Mouse (Mus musculus) limb, embryonic 10.5 days (tissue): ENCODE results near the gene Atp1a1. TPM values are rescaled to one million over a fixed set of nuclear protein-coding genes. Genes with fewer than 3 reads are reported as not detected.

Experiments used
- DNase-seq: peaks from one replicate; pipeline ENCODE4 v3.0.0-alpha.2; 2017; ENCODE audit warnings: low spot score
- H3K27ac ChIP-seq: fragments of 300-500 bp; sonication (generic); 2 replicates; pipeline ENCODE4 v1.5.1; 2016; ENCODE audit warnings: mild to moderate bottlenecking
- H3K27me3 ChIP-seq: fragments of 300-500 bp; sonication (generic); 2 replicates; pipeline ENCODE4 v1.6.1; 2016; ENCODE audit warnings: low read depth, mild to moderate bottlenecking; ENCODE audit not compliant: poor library complexity, severe bottlenecking
- H3K36me3 ChIP-seq: fragments of 300-500 bp; sonication (generic); 2 replicates; pipeline ENCODE4 v1.6.1; 2016; ENCODE audit warnings: mild to moderate bottlenecking, moderate library complexity
- H3K4me1 ChIP-seq: fragments of 300-500 bp; sonication (generic); 2 replicates; pipeline ENCODE4 v1.6.1; 2016
- H3K4me3 ChIP-seq: fragments of 300-500 bp; sonication (generic); 2 replicates; pipeline ENCODE4 v1.5.1; 2016; ENCODE audit warnings: mild to moderate bottlenecking, moderate library complexity
- H3K9me3 ChIP-seq: fragments of 300-500 bp; sonication (generic); replicated peaks from 2 replicates; pipeline ENCODE4 v1.6.1; 2016; ENCODE audit warnings: mild to moderate bottlenecking
- WGBS: fragments of 180-500 bp; shearing (Covaris S2); methylation state at CpG from one replicate; pipeline ENCODE4 v1.1.7; 2016; 5-methylcytosine and 5-hydroxymethylcytosine counted together
- polyA plus RNA-seq: library from polyadenylated mRNA; unstranded; fragments of >200 nt; fragmentation: Nextera tagmentation; extraction: Ambion mirVana; gene quantifications from 2 replicates; pipeline ENCODE4 v1.2.1, GENCODE M21; 2016

Gene Atp1a1
- polyA plus RNA-seq, 1 experiment from 2014 or later: 47.7 TPM

GRCm38 (mm10) chr3:101597317-101598096 is 7.0 kb downstream of the Atp1a1 start:
- Histone ChIP-seq H3K4me1 (peaks cover 78% of the 10 kb centered on the region), H3K27me3 (no peaks in the 10 kb centered on the region), H3K27ac (no peak overlapping the region), H3K9me3 (no peaks in the 10 kb centered on the region), H3K4me3 (no peak overlapping the region), H3K36me3 (peaks cover 38% of the 10 kb centered on the region)
- 51% methylated on average over 10 of the region's 10 CpGs for WGBS
- DNase-seq: no peak

- Histone ChIP-seq H3K4me3 (no peak overlapping the region), H3K27me3 (no peaks in the 10 kb centered on the region), H3K27ac (no peak overlapping the region), H3K9me3 (no peaks in the 10 kb centered on the region), H3K36me3 (peaks cover 46% of the 10 kb centered on the region), H3K4me1 (peaks cover 75% of the 10 kb centered on the region)
- DNase-seq: no peak
- 83% methylated on average over 8 of the region's 8 CpGs for WGBS
Measured at GRCm38 (mm10) chr3:101596686-101597085, 7.8 kb downstream of the Atp1a1 start.

DNA sequence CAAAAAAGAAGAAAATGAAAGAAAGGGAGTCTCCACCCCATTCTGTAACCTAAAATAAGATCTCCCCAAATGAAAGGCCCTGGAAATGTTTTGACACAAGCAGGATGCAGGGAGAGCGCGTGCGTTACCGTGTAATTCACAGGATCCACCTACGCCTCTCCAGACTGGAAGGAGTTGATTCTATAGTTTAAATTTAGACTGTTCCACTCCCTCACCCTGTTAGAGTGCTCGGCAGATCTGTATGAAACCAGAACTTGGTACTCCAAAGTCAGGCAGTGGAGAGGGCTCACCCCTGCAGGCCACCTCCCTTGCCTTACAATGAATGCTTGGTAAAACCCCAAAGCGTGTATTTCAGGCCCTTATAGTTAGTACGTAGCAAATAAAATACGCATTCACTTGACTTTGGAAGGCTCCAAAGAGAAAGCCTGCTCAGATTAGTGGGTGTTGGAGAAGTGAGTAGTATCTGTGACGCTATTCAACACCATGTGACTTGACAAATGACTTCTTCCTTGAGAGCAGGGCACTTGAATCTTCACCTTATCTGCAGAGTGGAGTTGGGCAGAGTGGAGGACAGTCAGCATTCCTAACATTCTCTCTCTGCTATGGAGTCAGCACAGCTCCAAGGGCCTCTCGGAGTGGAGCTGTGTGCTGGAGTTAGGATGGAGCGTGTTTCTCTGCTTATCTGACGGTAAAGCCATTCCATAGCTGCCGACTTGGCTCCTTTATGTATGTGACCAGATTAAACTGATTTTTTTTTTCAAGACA is 8.4 kb downstream of the Atp1a1 start:
- WGBS: 79% methylated on average over 14 of the region's 14 CpGs
- Histone ChIP-seq H3K36me3 (peaks cover 53% of the 10 kb centered on the region), H3K9me3 (no peaks in the 10 kb centered on the region), H3K4me1 (peaks cover 69% of the 10 kb centered on the region), H3K27me3 (no peaks in the 10 kb centered on the region), H3K4me3 (no peak overlapping the region), H3K27ac (no peak overlapping the region)
- DNase-seq: no peak

- no peak overlapping the region for H3K4me3 ChIP-seq
- no peak overlapping the region for H3K27ac ChIP-seq
- H3K36me3 ChIP-seq: peaks cover 63% of the 10 kb centered on the region
- H3K4me1 ChIP-seq: peaks cover 58% of the 10 kb centered on the region
- no peaks in the 10 kb centered on the region for H3K9me3 ChIP-seq
- 72% methylated on average over 5 of the region's 5 CpGs for WGBS
- no peaks in the 10 kb centered on the region for H3K27me3 ChIP-seq
- DNase-seq: no peak
Measured at GRCm38 (mm10) chr3:101594982-101595381, 9.5 kb downstream of the Atp1a1 start.

DNA sequence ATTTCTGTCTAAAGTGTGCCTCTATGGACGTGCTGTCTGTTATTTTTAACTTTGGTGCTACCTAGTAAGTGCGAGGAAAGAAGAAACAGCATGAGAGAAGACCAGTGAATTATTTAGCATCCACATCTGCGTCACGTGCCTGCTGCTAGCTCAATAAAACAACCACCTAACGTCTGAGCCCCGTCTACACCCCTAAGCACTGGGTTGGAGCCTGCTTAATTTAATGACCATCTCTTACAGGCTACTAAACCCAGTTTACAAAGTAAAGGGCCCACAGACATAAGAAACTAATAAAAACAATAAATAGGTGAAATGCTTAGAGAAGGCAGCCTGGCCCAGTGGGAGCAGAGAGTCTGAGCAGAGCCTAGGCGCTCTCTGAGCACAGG is 11.2 kb downstream of the Atp1a1 start:
- Histone ChIP-seq H3K27ac (no peak overlapping the region), H3K36me3 (peaks cover 78% of the 10 kb centered on the region), H3K4me1 (peaks cover 41% of the 10 kb centered on the region), H3K27me3 (no peaks in the 10 kb centered on the region), H3K4me3 (no peak overlapping the region), H3K9me3 (no peaks in the 10 kb centered on the region)
- DNase-seq: no peak
- 80% methylated on average over 7 of the region's 7 CpGs for WGBS

DNA sequence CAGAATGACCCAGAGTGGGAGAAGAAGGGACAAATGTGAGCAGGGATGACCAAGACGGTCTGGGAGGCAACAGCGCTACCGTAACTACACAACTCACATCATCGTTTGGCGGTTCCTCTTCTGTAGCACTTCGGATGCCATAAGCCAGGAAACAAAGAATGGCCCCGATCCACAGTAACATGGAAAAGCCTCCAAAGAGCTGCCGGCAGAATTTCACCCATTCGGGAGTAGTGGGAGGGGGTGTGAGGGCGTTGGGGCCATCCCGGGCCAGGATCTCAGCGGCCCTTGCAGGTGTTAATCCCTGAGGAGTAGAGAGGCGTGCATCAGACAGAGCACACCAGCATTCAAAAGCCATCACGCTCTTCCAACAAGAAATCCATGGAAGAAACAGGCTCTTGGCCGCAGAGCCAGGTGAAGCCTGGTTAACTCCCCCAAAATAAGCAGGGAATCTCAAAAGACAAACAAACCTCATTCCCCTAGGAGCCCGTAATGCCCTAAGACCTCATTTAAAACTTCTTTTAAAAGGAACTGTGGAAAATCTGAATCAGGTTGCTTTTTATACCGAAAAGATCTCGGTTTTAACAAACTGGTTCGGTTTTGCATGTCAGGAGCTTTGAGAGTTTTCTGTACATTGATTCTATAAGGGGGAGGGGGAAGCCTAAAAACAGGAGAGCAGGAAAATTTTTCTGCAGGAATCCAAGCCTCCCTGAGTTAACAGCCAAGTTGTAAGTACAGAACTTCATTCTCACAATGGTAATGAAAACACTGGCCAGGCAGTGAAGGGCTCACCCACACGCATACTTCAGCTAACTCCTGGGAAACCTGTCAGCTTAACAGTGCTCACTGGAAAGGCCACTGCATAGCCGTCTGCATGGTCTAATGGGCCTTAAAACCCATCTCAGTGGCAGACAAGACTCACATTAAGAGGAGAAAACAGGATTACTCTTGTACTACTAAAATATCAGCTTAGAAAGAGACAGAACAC is 11.9 kb downstream of the Atp1a1 start:
- H3K4me1 ChIP-seq: peaks cover 34% of the 10 kb centered on the region; the same call in 1 of the 2 replicates
- peaks cover 85% of the 10 kb centered on the region for H3K36me3 ChIP-seq
- WGBS: 90% methylated on average over 21 of the region's 21 CpGs

DNA sequence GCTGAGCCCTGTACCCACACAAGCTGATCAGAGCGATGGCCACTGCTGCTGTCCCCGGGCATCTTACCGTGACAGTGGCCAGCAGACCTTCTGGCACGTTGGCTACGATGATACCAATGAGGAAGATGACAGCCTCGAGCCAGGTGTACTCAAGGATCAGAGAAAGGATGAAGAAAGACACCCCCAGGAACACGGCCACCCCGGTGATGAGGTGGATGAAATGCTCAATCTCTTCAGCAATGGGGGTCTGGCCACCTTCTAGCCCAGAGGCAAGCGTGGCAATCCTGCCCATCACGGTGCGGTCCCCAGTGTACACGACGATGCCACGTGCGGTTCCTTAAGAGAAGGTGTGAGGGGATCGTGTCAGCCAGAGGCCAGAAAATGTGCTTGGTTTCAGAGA is 14.1 kb downstream of the Atp1a1 start:
- H3K4me1 ChIP-seq: peaks cover 23% of the 10 kb centered on the region; the same call in 1 of the 2 replicates
- H3K27ac ChIP-seq: no peak overlapping the region
- no peaks in the 10 kb centered on the region for H3K9me3 ChIP-seq
- WGBS: 96% methylated on average over 16 of the region's 16 CpGs
- H3K4me3 ChIP-seq: no peak overlapping the region
- no peaks in the 10 kb centered on the region for H3K27me3 ChIP-seq
- DNase-seq: no peak
- peaks cover 100% of the 10 kb centered on the region for H3K36me3 ChIP-seq

More for the DNA sequence above, 11.9 kb downstream of the Atp1a1 start:
- no peak for DNase-seq
- Histone ChIP-seq H3K9me3 (no peaks in the 10 kb centered on the region), H3K4me3 (no peak overlapping the region), H3K27me3 (no peaks in the 10 kb centered on the region), H3K27ac (no peak overlapping the region; the same call in 1 of the 2 replicates)

- Histone ChIP-seq H3K4me1 (peaks cover 6% of the 10 kb centered on the region; the same call in 1 of the 2 replicates), H3K9me3 (no peaks in the 10 kb centered on the region), H3K4me3 (no peak overlapping the region), H3K36me3 (peaks cover 100% of the 10 kb centered on the region), H3K27ac (no peak overlapping the region), H3K27me3 (no peaks in the 10 kb centered on the region)
- 94% methylated on average over 7 of the region's 7 CpGs for WGBS
- no peak for DNase-seq
Measured at GRCm38 (mm10) chr3:101588299-101588698, 16.2 kb downstream of the Atp1a1 start.

DNA sequence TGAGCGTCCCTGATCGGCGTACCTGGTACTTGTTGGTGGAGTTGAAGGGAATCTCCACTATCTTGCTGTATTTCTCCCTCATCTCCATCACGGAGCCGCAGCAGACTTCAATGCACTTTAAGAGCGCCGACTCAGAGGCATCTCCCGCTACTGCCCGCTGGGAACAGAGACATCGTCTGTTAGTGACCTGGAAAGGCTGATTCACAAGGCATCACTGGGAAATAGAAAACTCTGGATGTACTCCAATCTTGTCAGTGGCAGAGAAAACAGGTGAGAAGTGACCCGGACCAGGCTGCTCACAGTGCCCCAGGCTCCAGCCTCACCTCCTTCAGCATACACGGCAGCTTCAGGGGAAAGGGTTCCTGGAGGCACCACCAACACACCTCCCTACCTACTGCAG is 17.7 kb downstream of the Atp1a1 start:
- H3K4me3 ChIP-seq: no peak overlapping the region
- no peaks in the 10 kb centered on the region for H3K9me3 ChIP-seq
- WGBS: 93% methylated on average over 12 of the region's 12 CpGs
- no peaks in the 10 kb centered on the region for H3K27me3 ChIP-seq
- H3K27ac ChIP-seq: no peak overlapping the region
- DNase-seq: no peak
- H3K4me1 ChIP-seq: no peaks in the 10 kb centered on the region
- peaks cover 100% of the 10 kb centered on the region for H3K36me3 ChIP-seq

- no peak for DNase-seq
- no peaks in the 10 kb centered on the region for H3K27me3 ChIP-seq
- H3K36me3 ChIP-seq: peaks cover 91% of the 10 kb centered on the region
- no peak overlapping the region for H3K4me3 ChIP-seq
- peaks cover 9% of the 10 kb centered on the region for H3K4me1 ChIP-seq
- H3K27ac ChIP-seq: no peak overlapping the region
- WGBS: 95% methylated on average over 3 of the region's 3 CpGs
- H3K9me3 ChIP-seq: no peaks in the 10 kb centered on the region
Measured at GRCm38 (mm10) chr3:101578072-101578471, 26.4 kb downstream of the Atp1a1 start.

DNA sequence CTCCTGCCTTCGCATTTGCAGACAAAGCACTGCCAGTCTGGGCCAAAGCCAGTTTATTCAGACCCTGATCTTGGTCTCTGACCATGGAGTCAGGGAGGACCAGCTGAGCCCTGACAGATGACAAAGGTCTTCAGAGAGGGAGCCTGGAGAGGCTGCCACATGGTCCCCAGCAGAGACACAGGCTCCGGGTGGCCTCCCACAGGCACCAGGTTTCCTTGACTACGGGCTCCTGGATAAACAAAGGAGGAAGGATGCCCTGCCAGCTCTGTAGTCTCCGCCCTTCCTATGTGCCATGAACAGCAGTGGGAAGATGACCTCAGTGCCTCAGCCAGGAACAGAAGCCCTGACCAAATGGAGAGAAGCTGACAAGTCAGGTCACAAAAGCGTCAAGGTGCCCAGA is 27.1 kb downstream of the Atp1a1 start:
- H3K27ac ChIP-seq: no peak overlapping the region
- peaks cover 84% of the 10 kb centered on the region for H3K36me3 ChIP-seq
- WGBS: 65% methylated on average over 5 of the region's 5 CpGs
- peaks cover 16% of the 10 kb centered on the region for H3K4me1 ChIP-seq
- no peaks in the 10 kb centered on the region for H3K27me3 ChIP-seq
- no peak for DNase-seq
- no peaks in the 10 kb centered on the region for H3K9me3 ChIP-seq
- no peak overlapping the region for H3K4me3 ChIP-seq

DNA sequence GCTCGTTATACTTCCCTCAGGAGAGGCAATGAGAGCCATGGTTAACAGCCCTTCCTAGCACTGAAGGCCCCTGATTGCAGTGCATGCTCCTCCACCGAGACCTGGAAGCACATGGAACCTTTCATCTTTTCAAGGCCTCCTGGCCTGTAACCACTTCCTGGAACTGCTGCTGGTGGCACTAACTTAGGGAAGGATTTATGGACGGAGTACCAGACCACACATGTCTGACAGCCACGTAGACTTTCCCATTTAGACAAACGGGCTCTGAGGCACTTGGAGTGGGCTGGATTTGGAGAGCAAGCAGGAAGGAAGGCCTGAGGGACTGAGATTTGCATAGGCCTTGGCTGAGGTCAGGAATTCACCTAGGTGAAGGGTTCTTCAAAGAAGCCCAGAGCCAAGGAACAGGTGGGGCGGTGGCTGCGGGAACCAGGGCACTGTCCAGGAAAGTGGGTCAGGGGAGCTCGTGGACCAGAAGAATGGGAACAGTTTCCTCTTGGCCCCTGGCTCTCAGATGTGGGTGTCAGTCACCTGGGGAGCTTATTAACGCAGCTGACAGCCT is 28.9 kb downstream of the Atp1a1 start:
- H3K27ac ChIP-seq: 0 out of 2 replicates have a peak overlapping the region, but pooled peaks have one; percentile 8
- H3K27me3 ChIP-seq: no peaks in the 10 kb centered on the region
- H3K9me3 ChIP-seq: no peaks in the 10 kb centered on the region
- no peak for DNase-seq
- H3K4me1 ChIP-seq: peaks cover 28% of the 10 kb centered on the region
- no peak overlapping the region for H3K4me3 ChIP-seq
- peaks cover 66% of the 10 kb centered on the region for H3K36me3 ChIP-seq
- 55% methylated on average over 9 of the region's 9 CpGs for WGBS
